Mouse (Mus musculus): Measurements from ENCODE around the gene Hist1h3e.
A peak's percentile ranks its signal among the peaks of the same experiment; 100 is the strongest.

- TF ChIP-seq CTCF (IDR thresholded peaks at IDR 0.05; ENCODE audit: borderline replicate concordance, insufficient read depth, low read depth, low read length) (peak; percentile 12; the same call in 1 of the 2 replicates), POLR2A (IDR thresholded peaks at IDR 0.05; ENCODE audit: borderline replicate concordance, insufficient read depth, low read length) (peak; percentile 91; the same call in 1 of the 2 replicates)
Measured at GRCm38 (mm10) chr13:23551146-23551834, 10.9 kb downstream of the Hist1h3e start, which contains the start of gene Hist1h4f.
